Mouse (Mus musculus): ENCODE measurements around the gene Acot11. TPM values are rescaled to one million over a fixed set of nuclear protein-coding genes. Genes with fewer than 3 reads are reported as not detected.

Acot11 gene
- 2.0 and 2.3 TPM in 2 replicates for total RNA-seq (2015)
- 2.6 and 3.2 TPM in 2 replicates for total RNA-seq (2017)

DNA sequence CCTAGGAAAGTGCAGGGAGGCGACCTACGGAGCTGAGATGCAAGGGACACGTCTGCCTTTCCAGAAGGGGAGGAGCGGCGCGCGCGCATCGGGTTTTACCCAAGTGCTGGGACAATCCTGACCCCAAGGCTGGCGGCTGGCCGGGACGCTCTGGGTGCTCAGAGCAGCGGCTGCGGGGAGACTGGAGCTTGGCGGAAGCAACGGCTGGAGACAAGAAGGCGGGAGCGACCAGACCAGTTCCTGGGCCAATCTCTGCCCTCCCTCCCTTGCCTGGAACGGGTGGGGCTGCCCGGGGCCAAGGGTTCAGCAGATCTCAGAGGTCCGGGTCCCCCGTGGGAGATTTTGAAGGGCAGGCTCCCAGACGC is at the start of gene Acot11:
Gene Acot11, minus strand, starts transcription at position 89 of the 365 bp plus-strand sequence.
- peak; percentile 38 for ATAC-seq (replicated peaks; ENCODE audit: poor library complexity)

DNA sequence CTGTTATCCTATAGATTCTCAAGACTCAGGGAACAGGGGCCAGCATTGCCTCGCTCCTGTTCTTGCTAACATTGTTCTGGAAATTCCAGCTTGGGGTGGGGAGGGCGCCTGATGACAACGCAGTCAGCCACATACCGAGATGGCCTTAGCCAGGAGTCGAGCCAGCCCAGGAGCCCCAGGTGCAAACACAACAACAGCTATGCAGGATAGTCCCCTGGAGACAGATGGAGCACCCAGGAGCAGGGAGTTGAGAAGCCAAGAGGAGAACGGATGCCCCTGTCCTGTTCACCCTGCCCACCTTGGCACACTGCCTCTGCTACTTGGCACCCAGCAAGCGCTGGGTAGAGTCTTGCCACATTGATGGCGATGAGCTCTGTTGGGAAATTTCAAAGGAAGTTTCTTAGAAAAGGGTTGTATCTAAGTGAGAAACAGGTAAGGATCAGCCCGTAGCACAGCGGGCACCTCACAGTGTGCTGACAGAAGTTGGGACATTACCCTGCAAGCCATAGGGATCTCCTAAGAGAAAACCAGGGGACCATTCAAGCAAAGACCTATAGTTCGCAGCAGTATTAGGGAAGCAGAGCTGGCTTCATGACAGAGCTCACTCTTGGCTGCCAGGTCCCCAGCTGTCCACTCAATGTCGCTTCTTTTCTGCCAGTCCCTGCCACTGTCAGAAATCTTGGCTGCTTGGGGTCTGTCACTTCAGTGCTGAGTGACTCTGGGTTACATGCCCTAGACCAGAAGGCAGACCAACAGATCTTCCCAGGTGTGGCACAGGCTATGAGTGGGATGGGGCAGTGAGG is 43.7 kb upstream of the Acot11 start:
- no peak for ATAC-seq (replicated peaks; ENCODE audit: poor library complexity)

DNA sequence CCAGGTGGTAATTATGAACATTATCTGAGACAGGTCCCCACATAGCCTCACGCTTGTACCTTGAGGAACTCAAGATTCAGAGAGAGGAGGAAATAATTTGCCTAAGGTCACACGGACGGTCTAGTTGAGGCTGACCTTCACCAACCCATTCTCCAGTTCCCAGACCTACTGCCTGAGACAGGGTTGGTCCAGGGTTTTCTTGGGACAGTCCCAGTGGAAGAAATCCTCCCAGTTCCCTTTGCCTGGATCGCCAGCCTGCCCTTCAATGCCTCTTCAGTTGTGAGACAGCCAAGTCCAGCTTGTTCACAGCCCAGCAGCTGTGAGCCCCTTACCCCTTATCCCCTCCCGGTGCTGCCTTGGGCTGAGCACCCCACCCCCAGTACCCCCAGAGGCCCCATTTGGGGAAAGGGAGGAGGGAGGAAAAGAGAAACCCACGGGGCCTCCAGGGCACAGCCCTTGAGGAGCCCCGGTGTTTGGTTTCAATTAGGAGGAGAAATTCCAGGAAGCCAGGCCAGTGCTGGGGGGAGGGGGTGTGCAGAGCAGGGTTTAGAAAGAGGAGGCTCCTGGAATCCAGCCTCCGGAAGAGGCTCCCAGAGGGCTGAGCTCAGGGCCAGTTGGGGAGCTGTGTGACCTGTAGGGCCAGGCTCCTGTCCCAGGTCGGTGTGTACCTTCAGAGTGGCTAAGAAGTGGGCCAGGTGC is 42.9 kb upstream of the Acot11 start:
- no peak for ATAC-seq (replicated peaks; ENCODE audit: poor library complexity)

DNA sequence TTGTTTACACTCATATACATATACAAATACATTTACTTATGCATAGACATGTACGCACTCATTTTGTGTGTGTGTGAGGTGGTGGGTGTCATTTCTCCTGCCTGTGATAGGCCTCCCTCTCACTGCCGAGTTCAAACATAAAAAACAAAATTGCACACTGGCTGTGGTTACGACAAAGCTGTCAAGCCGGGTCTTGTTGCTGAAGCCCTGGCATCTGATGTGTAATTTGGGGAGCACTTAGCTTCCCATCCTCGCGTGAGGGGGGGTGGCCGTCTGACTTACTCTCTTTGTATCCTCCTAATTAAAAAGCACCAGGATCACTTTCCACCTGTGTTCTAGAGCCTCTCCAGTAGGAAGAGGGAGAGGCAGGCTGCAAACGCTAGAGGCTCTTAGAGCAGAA is 37.8 kb upstream of the Acot11 start:
- no peak for ATAC-seq (replicated peaks; ENCODE audit: poor library complexity)

DNA sequence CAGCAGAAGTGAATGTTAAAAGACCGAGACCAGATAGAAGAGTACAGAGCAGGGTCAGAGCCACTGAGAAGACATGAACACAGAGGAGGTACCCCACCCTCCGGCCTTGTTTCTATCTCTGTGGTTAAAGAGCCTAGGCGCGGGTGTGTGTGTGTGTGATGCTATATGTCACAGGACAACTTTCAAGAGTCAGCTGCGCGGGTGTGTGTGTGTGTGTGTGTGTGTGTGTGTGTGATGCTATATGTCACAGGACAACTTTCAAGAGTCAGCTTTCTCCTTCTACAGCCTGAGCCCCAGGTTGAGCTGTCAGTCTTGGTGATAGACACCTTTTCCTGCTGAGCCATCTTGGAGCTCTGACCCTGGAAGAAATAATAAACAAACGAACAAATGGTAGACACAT is 37.1 kb upstream of the Acot11 start:
- ATAC-seq (replicated peaks; ENCODE audit: poor library complexity) = no peak

DNA sequence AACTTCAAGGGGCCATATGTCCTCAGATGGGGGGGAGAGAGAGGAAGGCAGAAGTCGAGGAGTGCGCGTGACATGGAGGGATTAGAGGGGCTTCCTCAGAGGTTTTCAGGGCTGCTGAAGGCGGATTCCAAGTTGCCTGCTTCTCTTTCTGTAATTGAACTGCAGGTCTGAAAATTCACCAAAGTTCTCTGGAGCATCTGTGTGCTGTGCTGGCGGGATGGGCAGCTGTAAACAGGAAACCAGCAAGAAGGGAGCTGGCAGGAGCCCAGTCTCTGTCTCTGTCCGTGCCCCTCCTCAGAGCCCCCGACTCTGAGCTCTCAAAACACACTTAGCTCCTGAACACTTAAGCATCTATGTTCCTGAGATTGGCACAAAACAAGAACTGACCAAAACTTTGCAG is 36.5 kb upstream of the Acot11 start:
- no peak for ATAC-seq (replicated peaks; ENCODE audit: poor library complexity)

DNA sequence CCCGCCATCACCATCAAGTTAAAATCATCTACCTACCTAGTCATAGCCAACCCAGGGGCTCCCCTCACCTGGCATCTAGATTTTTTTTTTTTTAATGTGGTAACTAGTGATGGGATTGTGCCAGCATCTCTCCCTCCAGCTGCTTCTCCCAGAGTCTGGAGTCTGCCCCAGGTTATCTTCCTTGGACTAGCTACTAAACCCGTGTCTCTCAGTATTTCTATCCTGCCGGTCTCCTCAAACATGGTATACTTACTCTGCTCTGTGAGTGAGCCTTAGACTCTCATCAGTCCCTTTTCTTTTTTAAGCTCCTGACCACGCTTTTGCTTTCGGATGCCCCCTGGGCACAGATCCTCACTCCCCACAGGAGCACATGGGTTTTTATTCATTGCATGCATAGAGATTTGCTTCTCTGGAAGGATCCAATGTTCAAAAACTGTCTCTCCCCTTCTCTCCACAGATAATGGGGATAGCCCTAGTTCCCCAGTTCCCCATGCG is 35.9 kb upstream of the Acot11 start:
- no peak for ATAC-seq (replicated peaks; ENCODE audit: poor library complexity)

DNA sequence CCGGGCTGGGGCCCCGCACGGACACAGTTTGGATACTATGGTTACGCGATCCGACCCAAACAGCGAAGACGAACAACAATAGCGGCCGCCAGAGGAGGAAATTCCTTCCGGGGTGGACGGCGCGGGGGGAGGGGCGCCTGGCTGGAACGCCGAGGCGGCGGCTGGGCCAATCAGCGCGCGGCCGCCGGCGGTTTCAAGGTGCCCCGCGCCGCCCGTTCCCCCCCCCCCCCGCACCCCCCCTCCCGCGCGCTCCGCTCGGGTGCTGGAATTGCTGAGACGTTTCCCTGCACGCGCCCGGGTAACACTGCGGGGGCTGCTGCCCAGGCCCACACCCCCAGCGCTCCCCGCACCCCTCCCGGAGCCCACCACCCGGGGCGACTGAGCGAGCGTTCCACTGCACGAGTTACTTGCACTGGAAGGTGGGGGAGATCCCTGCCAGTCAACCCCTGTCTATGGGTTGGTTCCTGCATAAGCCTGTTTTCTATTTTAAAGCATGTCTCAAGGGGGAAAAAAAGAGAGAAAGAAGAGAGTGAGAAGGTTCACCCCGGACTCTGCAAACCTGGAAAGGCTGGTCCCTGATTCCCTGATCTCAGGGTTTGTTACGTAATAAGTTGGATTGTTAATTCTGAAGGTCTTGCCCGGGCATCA is 35.3 kb upstream of the Acot11 start:
- ATAC-seq (replicated peaks; ENCODE audit: poor library complexity) = peak; percentile 54

DNA sequence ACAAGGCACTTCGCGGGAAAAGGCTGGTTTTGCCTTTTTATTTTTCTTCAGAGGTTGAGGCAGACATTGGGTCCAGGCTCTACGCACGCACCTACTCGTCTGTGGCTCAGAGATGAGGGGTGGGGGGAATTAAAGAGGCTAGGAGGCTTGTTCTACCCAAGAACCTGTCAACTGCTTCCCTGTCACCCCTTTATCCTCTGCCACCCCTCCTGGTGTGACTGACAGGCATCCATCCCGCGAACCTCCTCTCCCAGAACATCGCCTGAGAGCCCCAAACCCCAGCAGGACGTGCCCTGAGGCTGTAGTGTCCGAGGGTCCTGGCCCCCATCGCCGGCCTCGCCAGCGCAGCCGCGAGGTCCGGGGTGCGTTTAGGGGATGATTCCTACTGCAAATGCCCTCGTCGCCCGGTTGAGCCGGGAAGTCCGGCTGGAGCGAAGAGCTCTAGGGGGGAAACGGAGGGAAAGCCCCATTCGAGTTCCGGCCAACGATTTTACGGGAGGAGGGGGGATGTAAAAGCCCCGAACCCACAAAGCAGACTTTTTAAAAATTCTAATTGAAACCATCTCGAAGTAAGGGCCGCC is 34.5 kb upstream of the Acot11 start:
- no peak for ATAC-seq (replicated peaks; ENCODE audit: poor library complexity)

DNA sequence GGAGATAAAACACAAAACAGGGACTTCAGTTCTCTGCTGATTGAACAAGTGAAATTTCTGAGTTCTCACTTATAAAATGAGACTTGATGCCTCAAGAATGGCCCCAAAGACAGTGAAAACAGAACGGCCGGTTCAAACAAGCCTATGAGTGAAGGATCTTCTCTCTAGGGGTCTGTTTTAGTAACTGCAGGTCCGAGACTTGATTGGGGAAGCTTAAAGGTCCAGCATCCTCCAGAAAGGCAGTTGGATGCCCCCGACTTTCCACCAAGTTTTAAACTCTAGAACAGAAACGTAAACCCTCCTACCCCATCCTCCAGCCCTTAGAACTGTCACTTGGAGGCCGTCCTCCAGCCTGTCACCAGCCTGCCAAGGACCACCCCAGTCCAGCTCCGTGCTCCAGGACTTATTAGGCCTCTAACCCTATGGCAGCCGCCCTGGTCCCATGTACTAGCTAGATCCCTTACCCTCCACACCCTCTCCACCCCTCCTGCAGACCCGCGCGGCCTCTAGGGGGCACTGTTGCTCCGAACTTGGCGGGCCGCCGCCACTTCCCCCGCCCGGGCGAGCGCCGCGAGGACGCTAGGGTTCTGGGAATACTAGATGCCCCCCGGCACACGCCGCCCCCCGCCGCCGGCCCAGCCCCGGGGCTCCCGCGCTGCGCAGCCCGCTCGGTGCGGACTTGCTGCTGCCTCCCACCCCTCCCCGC is 33.9 kb upstream of the Acot11 start:
- peak; percentile 80 for ATAC-seq (replicated peaks; ENCODE audit: poor library complexity)

DNA sequence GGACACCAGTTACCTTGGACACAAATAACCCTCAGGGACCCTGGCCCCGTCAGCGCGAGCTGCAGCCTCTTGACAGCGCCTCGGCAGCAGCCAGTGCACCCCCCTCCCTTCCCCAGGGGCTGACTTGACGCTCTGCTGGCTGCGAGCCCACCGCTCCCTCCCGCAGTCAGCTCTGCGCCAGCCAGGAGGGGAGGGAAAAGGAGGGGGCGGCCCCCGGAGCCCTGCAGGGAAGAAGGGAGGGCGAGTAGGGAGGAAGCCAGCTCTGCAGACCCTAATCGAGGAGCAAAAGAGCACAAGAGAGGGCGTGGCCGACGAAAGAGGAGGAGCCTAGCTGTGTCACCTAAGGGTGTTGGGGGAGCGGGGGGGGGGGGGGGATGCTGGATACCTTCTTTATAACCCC is 33.2 kb upstream of the Acot11 start:
- ATAC-seq (replicated peaks; ENCODE audit: poor library complexity) = peak; percentile 14; the same call in 1 of the 2 replicates

DNA sequence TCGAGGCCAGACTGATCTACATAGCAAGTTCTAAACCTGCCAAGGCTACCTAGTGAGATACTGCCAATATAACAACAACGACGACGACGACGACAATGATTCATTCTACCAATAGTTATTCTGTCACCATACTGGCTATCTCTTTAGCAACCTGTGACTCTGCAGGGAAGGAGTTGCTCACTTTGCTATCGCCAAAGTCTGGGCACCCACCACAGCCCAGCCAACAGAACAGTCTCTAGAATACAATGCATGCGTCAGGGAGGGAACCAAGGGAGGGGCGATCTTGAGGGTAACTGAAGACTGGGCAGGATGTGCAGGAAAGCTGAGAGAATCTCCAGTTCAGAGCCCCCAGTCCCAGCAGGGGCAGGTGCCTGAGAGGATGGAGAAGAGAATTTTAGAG is 32.6 kb upstream of the Acot11 start:
- ATAC-seq (replicated peaks; ENCODE audit: poor library complexity) = peak; percentile 33

DNA sequence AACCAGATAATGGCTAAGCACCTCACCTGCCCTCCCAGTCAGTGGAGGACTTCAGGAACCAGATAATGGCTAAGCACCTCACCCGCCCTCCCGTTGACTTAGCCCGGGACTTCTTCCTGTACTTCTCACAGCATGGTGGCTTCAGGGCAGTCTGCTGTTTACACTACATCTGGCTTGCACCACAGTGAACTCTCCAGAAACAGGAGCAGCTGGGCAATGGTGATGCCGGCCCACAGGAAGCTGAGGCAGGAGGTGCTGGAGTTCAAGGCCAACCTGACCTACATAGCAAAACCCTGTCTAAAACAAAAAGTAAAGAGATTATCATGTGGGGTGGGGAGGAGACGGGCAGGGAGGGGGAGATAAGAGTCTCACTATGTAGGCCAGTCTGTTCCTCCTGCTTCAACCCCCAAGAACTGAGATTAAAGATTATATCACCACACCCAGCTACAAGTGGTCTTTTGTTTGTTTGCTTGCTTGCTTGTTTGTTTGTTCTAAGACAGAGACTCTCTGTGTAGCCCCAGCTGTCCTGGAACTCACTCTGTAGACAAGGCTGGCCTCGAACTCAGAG is 25.8 kb upstream of the Acot11 start:
- no peak for ATAC-seq (replicated peaks; ENCODE audit: poor library complexity)

DNA sequence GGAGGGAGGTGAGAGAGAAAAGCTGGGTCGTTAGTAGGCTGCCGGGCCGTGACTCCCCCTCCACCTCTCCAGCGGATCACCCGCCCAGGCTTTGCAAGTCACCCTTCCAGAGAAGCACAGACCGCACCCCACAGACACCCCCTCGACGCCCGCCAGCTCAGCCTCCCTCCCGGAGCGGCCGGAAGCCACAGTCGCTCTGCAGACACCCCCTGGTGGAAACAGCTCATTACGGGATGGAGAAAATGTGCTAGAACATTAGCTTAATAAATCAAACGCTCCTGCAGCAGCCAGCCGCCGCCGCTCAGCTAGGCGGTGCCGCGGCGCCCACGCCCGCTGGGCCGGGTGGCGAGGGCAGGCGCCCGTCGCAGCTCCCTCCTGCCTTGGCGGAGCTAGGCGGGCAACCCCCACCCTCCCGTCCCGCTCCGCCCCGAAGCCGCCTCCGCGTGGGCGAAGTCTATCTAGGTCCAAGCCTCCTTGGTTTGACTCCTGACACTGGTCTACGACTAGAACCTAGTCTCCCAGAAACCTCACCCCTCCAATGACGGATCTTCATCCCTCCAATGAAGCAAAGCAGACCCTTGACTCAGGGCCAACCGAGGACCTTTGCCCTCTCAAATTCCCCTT is 23.1 kb upstream of the Acot11 start:
- peak; percentile 95 for ATAC-seq (replicated peaks; ENCODE audit: poor library complexity)

DNA sequence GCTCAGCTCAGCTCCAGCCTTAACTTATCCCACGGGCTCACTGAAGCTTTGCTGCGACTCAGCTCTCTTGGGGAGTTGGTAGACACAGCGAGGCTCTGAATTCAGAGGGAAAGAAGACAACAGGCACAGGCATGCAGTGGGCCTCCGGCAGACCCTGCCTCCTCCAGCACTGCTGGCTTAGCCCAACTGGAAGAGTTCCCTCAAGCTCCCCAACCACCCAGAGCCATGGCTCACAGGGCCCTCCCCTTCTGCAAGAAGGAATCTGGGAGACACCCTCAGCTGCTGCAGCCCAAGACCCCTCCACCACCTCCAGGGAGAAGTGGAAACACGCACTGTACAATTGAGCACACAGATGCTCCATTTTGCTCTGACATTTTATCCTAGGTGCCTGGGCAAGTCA is 20.4 kb upstream of the Acot11 start:
- no peak for ATAC-seq (replicated peaks; ENCODE audit: poor library complexity)

DNA sequence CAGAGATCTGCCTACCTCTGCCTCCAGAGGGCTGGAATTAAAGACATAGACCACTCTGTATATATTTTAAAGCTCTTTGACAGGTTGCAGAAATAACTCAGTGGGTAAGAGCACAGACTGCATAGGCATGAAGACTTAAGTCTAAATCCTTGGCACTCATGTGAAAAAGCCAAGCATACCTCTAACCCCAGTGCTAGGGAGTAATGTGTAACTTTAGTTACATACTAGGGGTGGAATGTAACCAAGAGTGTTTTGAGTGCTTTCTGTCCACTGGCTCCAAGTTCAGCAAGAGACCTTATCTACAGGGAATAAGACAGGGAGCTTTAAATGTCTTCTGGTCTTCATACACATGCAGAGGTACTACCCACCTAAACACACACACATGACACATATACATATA is 14.6 kb upstream of the Acot11 start:
- ATAC-seq (replicated peaks; ENCODE audit: poor library complexity) = no peak

DNA sequence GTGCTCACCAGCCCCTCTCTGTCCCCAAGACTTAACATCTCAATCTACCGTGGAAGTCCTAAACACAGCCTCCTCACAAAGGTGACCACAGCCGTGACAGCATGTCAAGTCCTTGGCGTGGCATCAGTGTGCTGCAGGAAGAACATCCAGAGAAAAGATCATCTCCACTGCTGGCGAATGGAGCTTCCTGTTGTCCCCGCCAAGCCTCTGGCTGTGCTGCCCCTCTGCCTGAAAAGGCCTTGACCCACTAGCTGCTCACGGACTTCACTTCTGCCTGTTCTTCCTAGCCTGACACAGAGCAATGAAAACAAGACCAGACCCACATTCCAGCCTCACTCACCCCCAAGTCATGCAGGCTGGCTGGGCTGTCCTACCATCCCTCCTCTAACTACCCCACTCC is 13.5 kb upstream of the Acot11 start:
- ATAC-seq (replicated peaks; ENCODE audit: poor library complexity) = no peak

DNA sequence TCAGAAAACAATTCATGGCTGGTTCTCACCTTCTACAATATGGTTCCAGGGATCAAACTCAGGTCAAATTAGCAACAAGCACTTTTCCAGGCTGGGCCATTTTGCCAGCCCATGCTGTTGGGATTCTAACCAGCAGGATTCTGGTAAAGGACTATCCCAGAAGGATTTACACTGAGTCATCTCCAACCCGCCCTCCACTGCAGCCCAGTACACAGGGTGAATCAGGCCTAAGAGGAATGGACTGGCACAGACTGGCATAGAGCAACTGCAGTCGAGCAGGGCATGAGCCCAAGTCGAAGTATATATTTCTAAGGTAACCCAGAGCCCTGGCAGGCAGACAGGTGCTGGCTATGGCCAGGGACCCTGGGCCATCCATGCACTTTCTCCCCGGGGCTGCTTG is 12.2 kb upstream of the Acot11 start:
- no peak for ATAC-seq (replicated peaks; ENCODE audit: poor library complexity)

DNA sequence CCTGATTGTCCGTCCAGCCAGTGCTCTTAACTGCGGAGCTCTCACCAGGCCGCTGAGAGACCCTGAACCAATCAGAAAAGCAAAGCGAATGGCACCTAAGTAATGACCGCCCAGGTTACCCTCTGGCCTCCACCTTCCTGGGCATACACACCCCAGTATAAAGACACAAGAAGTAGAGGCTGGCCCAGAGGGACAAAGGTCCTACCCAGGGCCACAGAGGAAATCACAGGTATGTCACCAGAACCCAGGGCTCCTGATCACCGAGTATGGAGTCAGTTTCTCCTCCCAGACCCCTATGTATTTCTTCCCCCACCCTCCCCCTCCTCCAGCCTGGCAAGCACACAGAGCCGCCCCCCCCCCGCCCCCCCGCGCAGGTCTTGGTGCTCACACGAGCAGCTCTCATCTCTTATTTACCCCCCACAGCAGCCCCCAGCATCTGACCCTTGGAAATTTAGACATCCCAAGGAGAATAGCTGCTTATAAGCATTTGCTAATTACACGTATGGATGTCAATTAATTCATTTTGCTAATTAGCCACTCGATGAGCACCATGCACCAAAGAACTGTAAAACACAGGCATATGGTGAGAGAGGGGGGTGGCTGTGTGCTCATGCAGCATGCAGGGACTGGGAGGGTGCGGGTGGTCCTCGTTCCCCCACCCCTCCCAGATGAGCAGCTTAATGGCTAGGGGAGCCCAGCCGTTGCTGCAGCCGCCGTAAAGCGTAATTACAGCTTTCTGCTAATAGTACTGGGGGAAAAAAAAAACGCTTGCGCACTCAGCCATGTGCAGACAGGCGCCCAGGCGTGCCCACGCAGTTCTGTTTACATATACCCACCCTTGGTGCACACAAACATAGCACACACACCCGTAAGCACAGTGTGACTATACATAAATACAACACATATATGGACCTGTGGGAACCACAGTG is 10.9 kb upstream of the Acot11 start:
- no peak for ATAC-seq (replicated peaks; ENCODE audit: poor library complexity)
